Mouse (Mus musculus): ENCODE results near the gene Bach2. TPM values are rescaled to one million over a fixed set of nuclear protein-coding genes. Genes with fewer than 3 reads are reported as not detected.

The Bach2 gene
- polyA plus RNA-seq, 1 experiment from 2014 or later, result 4.8 TPM

- ATAC-seq (replicated peaks; ENCODE audit: low FRiP score), result no peak
- Histone ChIP-seq H3K9ac (ENCODE audit: low read depth, low read length) (no peak overlapping the region), H3K36me3 (ENCODE audit: control insufficient read depth, insufficient read depth, low read length) (no peaks in the 10 kb centered on the region), H3K27ac (ENCODE audit: low read depth, low read length) (no peak overlapping the region), H3K4me1 (replicated peaks; ENCODE audit: control insufficient read depth, insufficient read depth, low read length) (no peaks in the 10 kb centered on the region; the same call in 1 of the 2 replicates), H3K4me2 (no peak overlapping the region), H3K9me3 (ENCODE audit: control insufficient read depth, low read length) (no peaks in the 10 kb centered on the region), H3K4me3 (ENCODE audit: low read depth, low read length) (no peak overlapping the region), H3K27me3 (replicated peaks; ENCODE audit: control insufficient read depth, insufficient read depth, low read length) (no peaks in the 10 kb centered on the region)
- 74% methylated on average over 8 of the region's 8 CpGs for WGBS
- no peak for DNase-seq (ENCODE audit: low spot score)
Observed at GRCm38 (mm10) chr4:32532079-32532478, 293.5 kb downstream of the Bach2 start.

- DNase-seq (ENCODE audit: low spot score), result no peak
- Histone ChIP-seq H3K27ac (ENCODE audit: low read depth, low read length) (no peak overlapping the region), H3K27me3 (replicated peaks; ENCODE audit: control insufficient read depth, insufficient read depth, low read length) (no peaks in the 10 kb centered on the region), H3K36me3 (ENCODE audit: control insufficient read depth, insufficient read depth, low read length) (no peaks in the 10 kb centered on the region), H3K4me2 (no peak overlapping the region), H3K9me3 (ENCODE audit: control insufficient read depth, low read length) (no peaks in the 10 kb centered on the region), H3K9ac (ENCODE audit: low read depth, low read length) (no peak overlapping the region), H3K4me1 (replicated peaks; ENCODE audit: control insufficient read depth, insufficient read depth, low read length) (peaks cover 3% of the 10 kb centered on the region), H3K4me3 (ENCODE audit: low read depth, low read length) (no peak overlapping the region)
- no peak for ATAC-seq (replicated peaks; ENCODE audit: low FRiP score)
- 45% methylated on average over 7 of the region's 7 CpGs for WGBS
Observed at GRCm38 (mm10) chr4:32533735-32534134, 295.1 kb downstream of the Bach2 start.

DNA sequence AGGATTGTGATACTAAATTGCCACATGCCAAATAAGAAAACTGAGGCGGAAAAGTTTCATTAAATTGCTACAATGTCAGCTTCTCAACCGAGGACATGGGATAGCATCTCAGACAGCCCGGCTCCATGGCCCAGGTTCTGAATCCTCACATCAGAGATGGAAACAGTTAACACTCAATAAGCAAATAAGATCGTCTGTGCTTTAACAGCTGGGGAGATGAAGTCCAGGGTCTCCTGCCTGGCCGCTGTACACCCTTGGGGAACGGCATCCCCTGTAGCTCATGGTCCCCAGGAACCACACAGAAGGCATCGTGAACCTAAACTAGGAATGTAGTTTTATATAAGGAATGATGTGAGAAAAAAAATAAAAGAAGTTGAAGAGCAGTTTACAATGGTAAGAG, 297.0 kb downstream of the Bach2 start:
- ATAC-seq (replicated peaks; ENCODE audit: low FRiP score) (no peak), DNase-seq (ENCODE audit: low spot score) (no peak)
- no peaks in the 10 kb centered on the region for H3K9me3 ChIP-seq (ENCODE audit: control insufficient read depth, low read length)
- H3K4me2 ChIP-seq, result no peak overlapping the region
- no peak overlapping the region for H3K9ac ChIP-seq (ENCODE audit: low read depth, low read length)
- H3K4me1 ChIP-seq (replicated peaks; ENCODE audit: control insufficient read depth, insufficient read depth, low read length), result peaks cover 3% of the 10 kb centered on the region
- H3K27ac ChIP-seq (ENCODE audit: low read depth, low read length), result no peak overlapping the region
- no peak overlapping the region for H3K4me3 ChIP-seq (ENCODE audit: low read depth, low read length)
- H3K36me3 ChIP-seq (ENCODE audit: control insufficient read depth, insufficient read depth, low read length), result no peaks in the 10 kb centered on the region
- WGBS, result 80% methylated on average over 7 of the region's 7 CpGs
- H3K27me3 ChIP-seq (replicated peaks; ENCODE audit: control insufficient read depth, insufficient read depth, low read length), result no peaks in the 10 kb centered on the region

DNA sequence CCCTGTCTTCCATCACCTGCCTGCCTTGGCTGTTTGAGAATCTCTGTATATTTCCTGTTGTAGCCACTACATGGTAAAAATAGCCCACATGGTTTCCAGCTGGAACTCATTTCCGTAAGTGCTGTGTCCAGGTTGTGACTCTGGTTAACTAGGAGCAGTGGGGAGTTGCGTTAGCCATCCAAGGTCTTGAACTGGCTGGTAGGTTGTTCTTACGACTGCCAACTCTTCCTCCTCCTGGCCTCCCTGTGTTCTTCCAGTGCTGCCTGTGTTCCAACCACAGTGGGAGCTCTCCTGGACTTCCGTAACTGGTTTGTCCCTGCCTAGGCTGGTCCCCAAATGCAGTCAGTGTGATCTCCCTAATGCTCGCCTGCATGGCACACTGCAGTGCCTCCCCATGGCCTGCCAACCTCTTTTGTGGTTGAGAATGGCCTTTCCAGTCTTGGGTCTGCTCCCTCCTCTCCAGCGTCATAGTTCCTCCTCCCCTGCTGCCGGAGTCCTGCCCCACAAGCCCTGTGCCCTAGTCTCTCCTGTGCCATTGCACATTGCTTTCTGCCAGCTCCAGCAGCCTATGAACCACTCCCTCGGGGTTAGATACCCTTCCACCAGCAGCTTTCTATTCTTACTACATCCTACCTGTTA, 298.4 kb downstream of the Bach2 start:
- WGBS, result 71% methylated on average over 8 of the region's 8 CpGs
- no peak overlapping the region for H3K27ac ChIP-seq (ENCODE audit: low read depth, low read length)
- no peak for DNase-seq (ENCODE audit: low spot score)

DNA sequence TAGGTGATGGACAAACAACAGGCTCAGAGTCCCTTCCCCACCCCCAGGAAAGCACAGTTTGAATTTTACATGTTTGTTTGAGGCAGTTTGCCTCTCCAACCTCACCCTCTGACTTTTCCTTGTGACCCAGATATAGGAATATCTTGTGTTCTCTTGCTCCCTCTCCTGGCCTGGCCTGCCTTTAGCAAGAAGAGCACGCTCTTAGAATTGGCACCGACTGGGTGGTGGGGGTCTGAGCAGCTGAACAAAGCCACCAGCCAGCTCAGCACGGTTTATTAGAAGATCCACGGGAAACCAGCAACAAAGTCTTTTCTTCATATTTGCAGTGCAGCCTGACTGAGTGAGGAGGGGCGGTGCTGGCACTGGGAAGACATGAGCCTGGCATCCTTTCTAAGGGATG, 299.5 kb downstream of the Bach2 start:
- WGBS, result 33% methylated on average over 5 of the region's 5 CpGs
- DNase-seq (ENCODE audit: low spot score), result no peak
- peaks cover 3% of the 10 kb centered on the region for H3K4me1 ChIP-seq (replicated peaks; ENCODE audit: control insufficient read depth, insufficient read depth, low read length)

More for the DNA sequence above, 298.4 kb downstream of the Bach2 start:
- H3K9me3 ChIP-seq (ENCODE audit: control insufficient read depth, low read length), result no peaks in the 10 kb centered on the region
- no peaks in the 10 kb centered on the region for H3K27me3 ChIP-seq (replicated peaks; ENCODE audit: control insufficient read depth, insufficient read depth, low read length)
- peaks cover 3% of the 10 kb centered on the region for H3K4me1 ChIP-seq (replicated peaks; ENCODE audit: control insufficient read depth, insufficient read depth, low read length)
- H3K4me2 ChIP-seq, result no peak overlapping the region
- ATAC-seq (replicated peaks; ENCODE audit: low FRiP score), result no peak
- H3K36me3 ChIP-seq (ENCODE audit: control insufficient read depth, insufficient read depth, low read length), result no peaks in the 10 kb centered on the region
- no peak overlapping the region for H3K9ac ChIP-seq (ENCODE audit: low read depth, low read length)
- H3K4me3 ChIP-seq (ENCODE audit: low read depth, low read length), result no peak overlapping the region

DNA sequence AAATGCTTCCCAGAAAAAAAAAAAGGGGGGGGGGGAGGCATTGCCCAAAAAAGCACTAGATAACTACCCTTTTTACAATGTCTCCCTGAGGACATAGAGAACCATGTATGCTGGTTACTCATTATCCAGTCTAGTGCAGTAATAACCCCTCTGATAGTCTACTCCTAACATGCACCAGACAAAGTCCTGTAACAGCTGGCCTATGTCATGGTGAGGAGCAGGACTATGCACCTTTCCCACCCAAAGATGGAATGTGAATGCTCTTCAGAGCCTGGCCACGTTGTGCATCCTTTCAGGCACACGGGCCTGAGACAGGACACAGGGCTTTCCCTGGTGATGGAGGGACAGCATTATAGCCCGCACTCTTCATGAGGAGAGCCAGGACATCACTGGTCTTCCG, 299.9 kb downstream of the Bach2 start:
- DNase-seq (ENCODE audit: low spot score) (no peak), ATAC-seq (replicated peaks; ENCODE audit: low FRiP score) (no peak)
- Histone ChIP-seq H3K4me1 (replicated peaks; ENCODE audit: control insufficient read depth, insufficient read depth, low read length) (peaks cover 3% of the 10 kb centered on the region), H3K4me2 (no peak overlapping the region), H3K4me3 (ENCODE audit: low read depth, low read length) (no peak overlapping the region), H3K9ac (ENCODE audit: low read depth, low read length) (no peak overlapping the region), H3K36me3 (ENCODE audit: control insufficient read depth, insufficient read depth, low read length) (no peaks in the 10 kb centered on the region), H3K27ac (ENCODE audit: low read depth, low read length) (no peak overlapping the region), H3K27me3 (replicated peaks; ENCODE audit: control insufficient read depth, insufficient read depth, low read length) (no peaks in the 10 kb centered on the region), H3K9me3 (ENCODE audit: control insufficient read depth, low read length) (no peaks in the 10 kb centered on the region)
- 68% methylated on average over 4 of the region's 4 CpGs for WGBS

More for the DNA sequence above, 299.5 kb downstream of the Bach2 start:
- H3K9ac ChIP-seq (ENCODE audit: low read depth, low read length), result no peak overlapping the region
- H3K27me3 ChIP-seq (replicated peaks; ENCODE audit: control insufficient read depth, insufficient read depth, low read length), result no peaks in the 10 kb centered on the region
- no peak overlapping the region for H3K4me2 ChIP-seq
- H3K36me3 ChIP-seq (ENCODE audit: control insufficient read depth, insufficient read depth, low read length), result no peaks in the 10 kb centered on the region
- no peak overlapping the region for H3K27ac ChIP-seq (ENCODE audit: low read depth, low read length)
- ATAC-seq (replicated peaks; ENCODE audit: low FRiP score), result no peak; the same call in 1 of the 2 replicates
- H3K4me3 ChIP-seq (ENCODE audit: low read depth, low read length), result no peak overlapping the region
- no peaks in the 10 kb centered on the region for H3K9me3 ChIP-seq (ENCODE audit: control insufficient read depth, low read length)

- Histone ChIP-seq H3K9ac (ENCODE audit: low read depth, low read length) (no peak overlapping the region), H3K4me2 (no peak overlapping the region), H3K4me1 (replicated peaks; ENCODE audit: control insufficient read depth, insufficient read depth, low read length) (peaks cover 3% of the 10 kb centered on the region), H3K4me3 (ENCODE audit: low read depth, low read length) (no peak overlapping the region), H3K9me3 (ENCODE audit: control insufficient read depth, low read length) (no peaks in the 10 kb centered on the region), H3K36me3 (ENCODE audit: control insufficient read depth, insufficient read depth, low read length) (no peaks in the 10 kb centered on the region), H3K27me3 (replicated peaks; ENCODE audit: control insufficient read depth, insufficient read depth, low read length) (no peaks in the 10 kb centered on the region), H3K27ac (ENCODE audit: low read depth, low read length) (no peak overlapping the region)
- 68% methylated on average over 11 of the region's 11 CpGs for WGBS
- DNase-seq (ENCODE audit: low spot score) (no peak), ATAC-seq (replicated peaks; ENCODE audit: low FRiP score) (no peak)
Observed at GRCm38 (mm10) chr4:32538987-32539386, 300.4 kb downstream of the Bach2 start.

DNA sequence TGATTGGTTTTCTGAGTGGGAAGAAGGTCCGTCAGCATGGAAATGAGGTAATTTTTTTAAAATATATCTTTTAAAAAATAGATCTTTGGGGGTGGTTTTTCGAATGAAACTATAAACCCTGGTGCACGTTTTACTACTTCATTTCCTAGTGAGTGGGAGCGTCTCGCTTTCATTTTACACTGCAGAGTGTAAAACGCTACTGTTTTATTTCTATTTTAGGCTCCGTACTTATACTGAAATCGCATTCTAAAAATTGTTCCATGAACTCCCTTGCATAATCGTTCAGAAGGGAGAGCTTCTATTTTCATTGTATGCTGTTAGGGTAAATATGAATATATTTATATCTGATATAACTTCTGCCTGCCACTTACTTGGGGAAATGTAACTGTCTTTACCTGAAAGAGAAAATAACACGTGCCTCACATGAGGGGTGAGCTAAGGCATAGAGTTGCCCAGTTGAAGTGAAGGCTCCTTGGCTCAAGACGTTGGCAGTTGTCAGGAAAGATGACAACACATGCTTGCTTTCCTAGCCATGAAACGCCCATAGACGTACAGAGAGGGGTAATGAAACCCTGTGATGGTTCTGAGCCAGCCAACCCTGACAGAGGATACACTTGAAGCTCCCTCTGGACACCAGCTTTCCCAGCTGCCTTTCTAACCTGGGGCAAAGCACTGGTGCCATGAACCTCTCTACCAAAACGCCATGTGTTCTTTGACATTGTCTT, 306.4 kb downstream of the Bach2 start:
- WGBS, result 83% methylated on average over 14 of the region's 14 CpGs
- H3K27me3 ChIP-seq (replicated peaks; ENCODE audit: control insufficient read depth, insufficient read depth, low read length), result no peaks in the 10 kb centered on the region
- ATAC-seq (replicated peaks; ENCODE audit: low FRiP score), result no peak
- H3K4me3 ChIP-seq (ENCODE audit: low read depth, low read length), result no peak overlapping the region
- H3K36me3 ChIP-seq (ENCODE audit: control insufficient read depth, insufficient read depth, low read length), result no peaks in the 10 kb centered on the region
- H3K4me2 ChIP-seq, result no peak overlapping the region
- H3K9ac ChIP-seq (ENCODE audit: low read depth, low read length), result no peak overlapping the region
- no peaks in the 10 kb centered on the region for H3K9me3 ChIP-seq (ENCODE audit: control insufficient read depth, low read length)
- DNase-seq (ENCODE audit: low spot score), result no peak
- no peak overlapping the region for H3K27ac ChIP-seq (ENCODE audit: low read depth, low read length)
- H3K4me1 ChIP-seq (replicated peaks; ENCODE audit: control insufficient read depth, insufficient read depth, low read length), result no peaks in the 10 kb centered on the region

DNA sequence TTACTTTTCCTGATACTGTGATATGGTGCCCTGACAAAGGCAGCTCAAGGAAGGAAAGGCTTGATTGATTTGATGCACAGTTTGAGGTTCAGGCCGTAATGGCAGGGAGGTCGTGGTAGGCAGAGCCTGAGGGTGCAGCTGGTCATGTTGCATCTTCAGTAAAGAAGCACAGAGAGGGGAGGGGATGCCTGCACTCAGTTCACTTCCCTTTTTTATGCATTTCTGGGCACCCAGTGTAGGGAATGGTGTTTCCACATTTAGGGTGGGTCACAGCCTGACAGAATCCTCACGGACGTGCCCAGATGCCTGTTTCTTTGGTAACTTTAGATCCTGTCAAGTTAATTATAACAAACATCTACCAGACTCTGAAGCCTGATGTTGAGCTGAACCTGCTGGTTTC, 306.9 kb downstream of the Bach2 start:
- no peak overlapping the region for H3K27ac ChIP-seq (ENCODE audit: low read depth, low read length)
- no peaks in the 10 kb centered on the region for H3K36me3 ChIP-seq (ENCODE audit: control insufficient read depth, insufficient read depth, low read length)
- ATAC-seq (replicated peaks; ENCODE audit: low FRiP score) (no peak), DNase-seq (ENCODE audit: low spot score) (no peak)
- no peaks in the 10 kb centered on the region for H3K9me3 ChIP-seq (ENCODE audit: control insufficient read depth, low read length)
- 55% methylated on average over 4 of the region's 4 CpGs for WGBS
- no peaks in the 10 kb centered on the region for H3K4me1 ChIP-seq (replicated peaks; ENCODE audit: control insufficient read depth, insufficient read depth, low read length)
- H3K4me3 ChIP-seq (ENCODE audit: low read depth, low read length), result no peak overlapping the region
- H3K9ac ChIP-seq (ENCODE audit: low read depth, low read length), result no peak overlapping the region
- H3K4me2 ChIP-seq, result no peak overlapping the region
- no peaks in the 10 kb centered on the region for H3K27me3 ChIP-seq (replicated peaks; ENCODE audit: control insufficient read depth, insufficient read depth, low read length)

Measured in liver, embryonic 11.5 days (tissue).